Mouse (Mus musculus) regulatory T cell (primary cell): Measurements from ENCODE around the gene BC017158.

ENCODE experiments used
- in situ Hi-C: fragments of 300-600 bp; cut with MboI, MseI; formaldehyde crosslinking; loops from one replicate; pipeline ENCODE4 v1.15.1; 2025; ENCODE audit warnings: high pct_unique_total_duplicates

Gene BC017158

GRCm38 (mm10) chr7:128297617-128298480, at the start of gene BC017158:
BC017158 (minus strand) TSS chr7:128298170.
- in situ Hi-C loops, result loop anchor here (10.0 kb wide), 1 partner anchor 823 kb away; the partner anchor contains the start of gene Fbrs

GRCm38 (mm10) chr7:128346991-128347390, 49.0 kb upstream of the BC017158 start:
- in situ Hi-C loops, result loop anchor here (10.0 kb wide), 1 partner anchor 102 kb away; the partner anchor contains the start of gene Tgfb1i1

DNA sequence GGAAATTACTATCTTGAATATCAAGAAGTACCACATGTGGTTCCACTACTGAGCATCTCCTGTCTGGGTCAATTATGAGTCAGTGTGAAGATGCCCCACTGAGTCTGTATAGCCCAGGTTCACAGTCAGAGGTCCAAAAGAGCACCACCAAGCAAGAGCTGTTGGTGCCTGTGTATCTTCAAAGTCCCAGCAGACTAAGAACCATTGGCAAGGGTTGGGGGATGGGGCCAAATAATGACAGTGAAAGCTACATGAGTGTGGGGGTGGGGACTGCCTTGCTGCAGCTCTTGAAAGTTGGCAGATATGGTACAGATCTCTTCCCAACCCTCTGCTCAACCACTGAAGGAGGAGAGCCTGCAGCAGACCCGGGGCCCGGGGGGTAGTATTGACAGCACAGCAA, 48.6 kb upstream of the BC017158 start:
- in situ Hi-C loops, result loop anchor here (10.0 kb wide), 1 partner anchor 102 kb away; the partner anchor contains the start of gene Tgfb1i1

DNA sequence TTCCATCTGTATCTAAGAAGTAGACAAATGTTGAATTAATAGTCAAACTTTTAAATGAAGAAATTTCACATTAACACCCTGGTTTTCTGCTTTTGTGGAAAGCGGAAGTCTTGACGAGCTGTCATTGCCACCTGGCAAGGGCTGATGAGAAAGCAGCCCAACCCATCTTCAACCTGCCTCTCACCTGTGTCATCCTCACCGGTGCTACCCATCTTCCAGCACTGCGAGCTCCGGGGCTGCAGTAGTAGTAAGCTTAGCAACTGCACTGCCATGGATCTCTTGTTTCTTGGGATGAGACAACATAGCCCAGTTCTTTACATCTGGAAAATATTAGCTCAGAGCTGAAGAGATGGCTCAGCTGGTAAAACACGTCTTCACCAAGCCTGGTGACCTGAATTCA, 47.7 kb upstream of the BC017158 start:
- in situ Hi-C loops, result loop anchor here (10.0 kb wide), 1 partner anchor 101 kb away; the partner anchor contains the start of gene Tgfb1i1

GRCm38 (mm10) chr7:128344928-128345653, 47.1 kb upstream of the BC017158 start:
- in situ Hi-C loops, result loop anchor here (10.0 kb wide), 1 partner anchor 100 kb away; the partner anchor contains the start of gene Tgfb1i1

DNA sequence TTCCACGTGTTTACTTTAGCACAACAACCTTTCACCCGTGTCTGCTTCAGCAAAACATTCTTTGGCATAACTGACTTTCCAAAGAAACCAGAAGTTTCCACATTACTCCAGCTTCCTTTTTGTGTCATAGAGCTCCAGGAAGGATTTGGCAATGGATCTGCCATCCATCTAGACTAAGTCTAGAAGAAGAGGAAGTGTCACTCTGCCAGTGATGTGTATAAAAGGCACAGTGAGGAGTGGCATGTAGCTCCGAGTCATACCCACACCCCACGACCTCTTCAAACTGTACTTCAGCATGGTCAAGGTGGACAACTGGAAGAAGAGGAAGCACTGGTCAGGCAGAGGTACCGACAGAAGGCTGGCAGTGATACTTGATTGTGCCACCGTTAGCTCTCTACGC, 46.5 kb upstream of the BC017158 start:
- in situ Hi-C loops, result loop anchor here (10.0 kb wide), 1 partner anchor 100 kb away; the partner anchor contains the start of gene Tgfb1i1

DNA sequence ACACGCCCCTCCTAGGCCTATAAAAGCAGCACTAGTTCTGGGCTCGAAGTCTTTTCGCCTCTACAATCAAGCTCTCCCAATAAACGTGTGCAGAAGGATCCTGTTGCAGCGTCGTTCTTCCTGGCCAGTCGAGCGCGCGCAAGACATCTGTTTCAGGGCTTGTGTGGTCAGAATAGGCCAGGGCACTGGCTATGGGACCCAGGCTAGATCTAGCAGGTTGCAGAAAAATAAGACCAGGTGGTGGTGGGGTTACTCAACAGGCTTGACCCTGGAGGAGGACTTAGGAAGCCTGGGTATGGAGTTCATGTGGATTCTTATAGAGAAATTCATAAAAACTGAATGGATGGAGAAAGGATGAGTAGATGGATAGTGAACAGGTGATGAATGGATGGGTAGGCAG, 44.7 kb upstream of the BC017158 start:
- in situ Hi-C loops, result loop anchor here (10.0 kb wide), 1 partner anchor 98 kb away; the partner anchor contains the start of gene Tgfb1i1

GRCm38 (mm10) chr7:128340321-128340720, 42.4 kb upstream of the BC017158 start:
- in situ Hi-C loops, result loop anchor here (10.0 kb wide), 1 partner anchor 96 kb away; the partner anchor contains the start of gene Tgfb1i1

GRCm38 (mm10) chr7:128332896-128333295, 34.9 kb upstream of the BC017158 start:
- in situ Hi-C loops, result no loop called here

DNA sequence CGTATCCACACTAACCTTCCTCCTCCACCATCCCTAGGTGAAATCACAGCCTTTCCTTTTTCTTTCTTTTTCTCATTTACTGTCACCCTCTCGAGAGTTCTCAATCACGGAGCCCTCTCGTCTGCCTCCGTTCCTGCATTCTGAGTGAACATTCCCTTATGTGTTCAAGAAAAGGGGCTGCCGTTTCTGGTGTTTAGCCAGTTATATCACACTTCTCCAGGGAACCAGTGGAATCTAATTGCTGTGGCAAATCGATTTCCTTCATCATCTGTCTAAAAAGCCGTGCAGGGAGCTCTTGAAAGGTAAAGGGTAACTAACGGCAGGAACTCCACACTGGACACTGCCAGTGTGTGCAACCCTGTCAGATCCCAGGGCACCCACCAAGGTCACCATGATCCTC, 33.0 kb upstream of the BC017158 start:
- in situ Hi-C loops, result no loop called here

- in situ Hi-C loops, result no loop called here
These were observed 27.0 kb upstream of the BC017158 start for GRCm38 (mm10) chr7:128324977-128325376.

GRCm38 (mm10) chr7:128321260-128321659, 23.3 kb upstream of the BC017158 start:
- in situ Hi-C loops, result no loop called here

GRCm38 (mm10) chr7:128320219-128320816, 22.3 kb upstream of the BC017158 start:
- in situ Hi-C loops, result no loop called here

GRCm38 (mm10) chr7:128319140-128319539, 21.2 kb upstream of the BC017158 start:
- in situ Hi-C loops, result no loop called here

GRCm38 (mm10) chr7:128317011-128317410, 19.0 kb upstream of the BC017158 start:
- in situ Hi-C loops, result no loop called here

- in situ Hi-C loops, result no loop called here
These were observed 16.5 kb upstream of the BC017158 start for GRCm38 (mm10) chr7:128314491-128314890.

GRCm38 (mm10) chr7:128313601-128314000, 15.6 kb upstream of the BC017158 start:
- in situ Hi-C loops, result no loop called here

GRCm38 (mm10) chr7:128312375-128313059, 14.5 kb upstream of the BC017158 start:
- in situ Hi-C loops, result no loop called here

- in situ Hi-C loops, result no loop called here
These were observed 13.8 kb upstream of the BC017158 start for GRCm38 (mm10) chr7:128311811-128312210.

- in situ Hi-C loops, result no loop called here
These were observed 13.3 kb upstream of the BC017158 start for GRCm38 (mm10) chr7:128311263-128311662.

DNA sequence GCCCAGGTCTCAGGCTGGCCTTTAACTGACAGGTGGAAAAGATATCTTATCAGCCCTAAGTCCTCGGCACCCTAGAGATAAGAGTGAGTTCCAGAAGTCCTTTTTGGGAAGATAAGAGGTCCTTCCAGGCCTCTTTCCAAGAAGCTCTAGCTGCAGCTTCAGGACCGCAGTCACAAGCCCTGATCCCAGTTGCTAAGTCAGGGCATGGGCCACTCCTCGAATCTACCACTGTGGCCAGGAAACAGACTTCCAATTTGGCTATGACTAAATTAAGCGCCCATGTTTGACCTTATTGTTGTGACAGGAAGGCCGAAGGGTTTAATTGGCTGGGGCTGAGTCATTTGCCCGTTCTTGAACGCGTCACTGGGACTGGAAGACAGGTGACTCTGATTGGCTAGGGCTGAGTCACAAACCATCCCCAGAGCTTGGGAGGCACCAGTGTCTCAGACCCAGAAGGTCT, 12.3 kb upstream of the BC017158 start:
- in situ Hi-C loops, result no loop called here
